Mouse (Mus musculus) thymus, adult 2 months (tissue): ENCODE measurements around the gene Gm9999. TPM values are rescaled to one million over a fixed set of nuclear protein-coding genes. Genes with fewer than 3 reads are reported as not detected.
"Not testable (repeated sequence)": the region's sequence is repeated elsewhere in the genome, so short reads cannot be mapped to it uniquely, and the experiment has no call there.

Experiments used
- DNase-seq: peaks from one replicate; pipeline ENCODE4 v3.0.0; 2021
- H3K27ac ChIP-seq: fragments of 200-500 bp; 2 replicates; pipeline ENCODE4 v1.5.1; 2012; ENCODE audit warnings: low read length, control low read depth; ENCODE audit not compliant: control insufficient read depth, insufficient read depth
- H3K27me3 ChIP-seq: fragments of 200-500 bp; 2 replicates; pipeline ENCODE4 v1.6.1; 2012; ENCODE audit warnings: mild to moderate bottlenecking, low read length, moderate library complexity, mixed read lengths; ENCODE audit not compliant: control insufficient read depth, insufficient read depth
- H3K36me3 ChIP-seq: fragments of 200-500 bp; 2 replicates; pipeline ENCODE4 v1.6.1; 2012; ENCODE audit warnings: mild to moderate bottlenecking, low read length, moderate library complexity; ENCODE audit not compliant: control insufficient read depth, insufficient read depth
- H3K4me1 ChIP-seq: fragments of 200-500 bp; replicated peaks from 2 replicates; pipeline ENCODE4 v1.6.1; 2012; ENCODE audit warnings: low read length; ENCODE audit not compliant: control insufficient read depth, insufficient read depth
- H3K4me3 ChIP-seq: fragments of 200-500 bp; 2 replicates; pipeline ENCODE4 v1.5.1; 2012; ENCODE audit warnings: mild to moderate bottlenecking, low read length, control low read depth, moderate library complexity; ENCODE audit not compliant: control insufficient read depth, insufficient read depth
- CTCF ChIP-seq: fragments of 200-500 bp; IDR thresholded peaks from 2 replicates; pipeline ENCODE4 v1.5.1; 2012; ENCODE audit warnings: mild to moderate bottlenecking, control low read depth, low read length, moderate library complexity, borderline replicate concordance; ENCODE audit not compliant: control insufficient read depth, poor library complexity, insufficient read depth; ENCODE audit errors: extremely low read depth
- POLR2A ChIP-seq: fragments of 200-500 bp; IDR thresholded peaks from 2 replicates; pipeline ENCODE4 v1.6.1; 2012; ENCODE audit warnings: mild to moderate bottlenecking, low read length, control low read depth, moderate library complexity; ENCODE audit not compliant: control insufficient read depth, poor library complexity, insufficient read depth; ENCODE audit errors: extremely low read depth
- WGBS: fragments of 180-500 bp; shearing (Covaris S2); methylation state at CpG from one replicate; pipeline ENCODE4 v1.1.7; 2018; 5-methylcytosine and 5-hydroxymethylcytosine counted together
- polyA plus RNA-seq: library from polyadenylated mRNA; depleted of rRNA; stranded (reverse); fragments of >200 nt; gene quantifications from 2 replicates; pipeline ENCODE4 v1.2.3, GENCODE M21; 2012

Gene Gm9999
- polyA plus RNA-seq, 1 experiment: 0.54 TPM

GRCm38 (mm10) chr7:47022482-47022881 lies 39.1 kb downstream of the Gm9999 start:
- no peak overlapping the region for H3K27ac ChIP-seq
- no peak overlapping the region for H3K4me3 ChIP-seq
- no peak for DNase-seq
- H3K4me1 ChIP-seq: no peaks in the 10 kb centered on the region; the same call in 1 of the 2 replicates
- no peaks in the 10 kb centered on the region for H3K36me3 ChIP-seq
- TF ChIP-seq CTCF (no peak), POLR2A (no peak)
- WGBS: 7% methylated on average over 8 of the region's 8 CpGs
- H3K27me3 ChIP-seq: no peaks in the 10 kb centered on the region

- 10% methylated on average over 6 of the region's 6 CpGs for WGBS
- no peaks in the 10 kb centered on the region; the same call in 1 of the 2 replicates for H3K4me1 ChIP-seq
- TF ChIP-seq POLR2A (no peak), CTCF (peak; percentile 66; the same call in 1 of the 2 replicates)
- H3K36me3 ChIP-seq: no peaks in the 10 kb centered on the region
- no peaks in the 10 kb centered on the region for H3K27me3 ChIP-seq
- DNase-seq: peak; percentile 87
- no peak overlapping the region for H3K27ac ChIP-seq
- H3K4me3 ChIP-seq: no peak overlapping the region
These were observed 40.1 kb downstream of the Gm9999 start for GRCm38 (mm10) chr7:47023530-47023929.

GRCm38 (mm10) chr7:47024454-47024853 lies 41.1 kb downstream of the Gm9999 start:
- H3K27me3 ChIP-seq: no peaks in the 10 kb centered on the region
- no peaks in the 10 kb centered on the region for H3K36me3 ChIP-seq
- WGBS: 99% methylated on average over 7 of the region's 7 CpGs
- DNase-seq: no peak
- no peak overlapping the region for H3K4me3 ChIP-seq
- no peaks in the 10 kb centered on the region; the same call in 1 of the 2 replicates for H3K4me1 ChIP-seq
- no peak for TF ChIP-seq POLR2A
- no peak for TF ChIP-seq CTCF
- no peak overlapping the region for H3K27ac ChIP-seq

DNA sequence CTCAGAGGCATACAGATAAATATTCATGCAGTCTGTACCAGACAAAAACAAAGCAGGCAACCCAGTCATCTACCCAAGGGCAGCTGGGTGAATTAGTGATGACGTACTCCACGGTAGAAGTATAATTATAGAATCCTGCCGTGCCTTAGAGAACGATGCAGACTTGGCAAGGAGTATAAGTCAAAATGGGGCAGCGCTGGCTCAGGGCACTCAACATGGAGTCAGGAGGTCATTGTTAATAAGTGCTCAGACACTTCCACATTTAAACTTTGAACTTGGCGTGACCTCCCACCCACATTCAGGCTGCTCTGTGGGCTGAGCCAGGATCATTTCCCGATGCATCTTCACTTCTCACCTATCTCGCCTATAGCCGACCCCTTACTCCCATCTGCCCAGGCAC lies 42.0 kb downstream of the Gm9999 start:
- Histone ChIP-seq H3K27ac (no peak overlapping the region), H3K4me3 (no peak overlapping the region), H3K4me1 (no peaks in the 10 kb centered on the region; the same call in 1 of the 2 replicates), H3K36me3 (no peaks in the 10 kb centered on the region), H3K27me3 (no peaks in the 10 kb centered on the region)
- no peak for DNase-seq
- 92% methylated on average over 9 of the region's 9 CpGs for WGBS
- TF ChIP-seq CTCF (no peak), POLR2A (no peak)

- not testable (repeated sequence) for H3K27ac ChIP-seq, H3K36me3 ChIP-seq, H3K4me1 ChIP-seq, H3K27me3 ChIP-seq, DNase-seq, H3K4me3 ChIP-seq
- 92% methylated on average over 3 of the region's 3 CpGs for WGBS
These were observed 43.5 kb downstream of the Gm9999 start for GRCm38 (mm10) chr7:47026899-47027298.

DNA sequence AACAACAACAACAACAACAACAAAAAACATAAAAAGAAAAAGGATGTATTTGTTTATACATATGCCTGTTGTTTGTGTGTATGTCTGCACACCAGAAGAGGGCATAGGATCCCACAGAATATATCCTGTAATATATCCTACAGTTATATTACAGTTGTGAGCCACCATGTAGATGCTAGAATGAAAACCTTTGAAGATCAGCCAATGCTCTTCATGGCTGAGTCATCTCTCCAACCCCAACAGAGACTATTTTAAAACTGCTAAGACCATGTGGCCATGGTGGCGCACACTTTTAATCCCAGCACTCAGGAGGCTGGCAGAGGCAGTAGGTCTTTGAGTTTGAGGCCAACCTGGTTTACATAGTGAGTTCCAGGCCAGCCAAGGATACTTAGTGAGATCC lies 44.1 kb downstream of the Gm9999 start:
- Histone ChIP-seq H3K4me3 (no peak overlapping the region), H3K4me1 (no peaks in the 10 kb centered on the region; the same call in 1 of the 2 replicates), H3K27ac (no peak overlapping the region), H3K27me3 (no peaks in the 10 kb centered on the region), H3K36me3 (no peaks in the 10 kb centered on the region)
- TF ChIP-seq POLR2A (no peak), CTCF (no peak)
- WGBS: 97% methylated on average over 1 of the region's 1 CpGs
- DNase-seq: no peak

DNA sequence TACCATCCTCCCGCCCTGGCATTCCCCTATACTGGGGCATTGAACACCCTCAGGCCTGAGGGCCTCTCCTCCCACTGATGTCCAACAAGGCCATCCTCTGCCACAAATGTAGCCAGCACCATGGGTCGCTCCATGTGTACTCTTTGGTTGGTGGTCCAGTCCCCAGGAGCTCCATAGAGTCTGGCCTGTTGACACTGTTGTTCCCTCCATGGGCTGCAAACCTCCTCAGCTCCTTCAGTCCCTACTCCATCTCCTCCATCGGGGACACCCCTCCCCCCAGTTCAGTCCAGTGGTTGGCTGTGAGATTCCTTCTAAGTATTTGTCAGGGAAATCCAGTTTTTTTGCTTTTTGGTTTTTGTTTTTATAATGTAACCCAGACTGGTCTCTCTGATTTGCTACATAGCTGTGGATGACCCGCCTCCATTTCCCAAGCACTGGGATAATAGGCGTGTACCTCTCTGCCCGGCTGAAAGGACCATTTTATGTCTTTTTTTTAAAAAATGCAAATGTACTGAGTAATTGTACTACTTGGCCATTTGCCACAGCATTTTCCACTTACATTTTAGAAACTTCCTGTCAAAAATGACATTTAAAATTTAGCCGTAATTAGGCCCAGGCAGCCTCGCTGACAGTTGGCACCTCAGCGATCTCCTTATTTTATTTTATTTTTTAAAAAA lies 47.3 kb downstream of the Gm9999 start:
- H3K27ac ChIP-seq: no peak overlapping the region
- no peaks in the 10 kb centered on the region for H3K27me3 ChIP-seq
- no peaks in the 10 kb centered on the region for H3K36me3 ChIP-seq
- no peak overlapping the region for H3K4me3 ChIP-seq
- DNase-seq: no peak
- 78% methylated on average over 9 of the region's 9 CpGs for WGBS
- TF ChIP-seq CTCF: no peak
- TF ChIP-seq POLR2A: no peak
- no peaks in the 10 kb centered on the region for H3K4me1 ChIP-seq
